Mouse (Mus musculus) cerebellum, adult (tissue): ENCODE measurements around the gene Dyrk2.

ENCODE experiments used
- ATAC-seq: cut with Nextera tagmentation; 2 replicates; pipeline ENCODE4 v1.9.2; 2017; ENCODE audit warnings: mild to moderate bottlenecking, moderate library complexity, mixed read lengths; ENCODE audit not compliant: insufficient number of reproducible peaks, low FRiP score, low TSS enrichment

Gene Dyrk2

DNA sequence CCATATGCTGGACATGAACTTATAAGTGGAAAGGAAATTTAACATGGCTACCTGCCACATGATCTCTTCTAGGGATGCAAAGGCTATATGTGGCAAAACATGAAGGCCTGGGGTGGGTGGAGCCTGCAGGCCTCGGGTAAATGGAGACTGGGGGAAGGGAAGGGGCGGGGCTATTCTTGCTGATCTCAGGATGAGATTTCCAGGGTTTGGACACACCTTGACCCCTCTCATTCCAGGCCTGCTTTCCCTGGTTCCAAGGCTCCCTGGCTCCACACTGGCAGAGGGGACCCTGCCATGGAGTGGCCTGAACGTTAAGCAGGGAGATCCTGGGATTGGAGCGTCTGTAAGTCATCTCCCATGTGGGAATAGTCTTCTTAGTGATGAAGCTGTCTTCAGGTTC is 21.5 kb downstream of the Dyrk2 start:
- no peak for ATAC-seq

DNA sequence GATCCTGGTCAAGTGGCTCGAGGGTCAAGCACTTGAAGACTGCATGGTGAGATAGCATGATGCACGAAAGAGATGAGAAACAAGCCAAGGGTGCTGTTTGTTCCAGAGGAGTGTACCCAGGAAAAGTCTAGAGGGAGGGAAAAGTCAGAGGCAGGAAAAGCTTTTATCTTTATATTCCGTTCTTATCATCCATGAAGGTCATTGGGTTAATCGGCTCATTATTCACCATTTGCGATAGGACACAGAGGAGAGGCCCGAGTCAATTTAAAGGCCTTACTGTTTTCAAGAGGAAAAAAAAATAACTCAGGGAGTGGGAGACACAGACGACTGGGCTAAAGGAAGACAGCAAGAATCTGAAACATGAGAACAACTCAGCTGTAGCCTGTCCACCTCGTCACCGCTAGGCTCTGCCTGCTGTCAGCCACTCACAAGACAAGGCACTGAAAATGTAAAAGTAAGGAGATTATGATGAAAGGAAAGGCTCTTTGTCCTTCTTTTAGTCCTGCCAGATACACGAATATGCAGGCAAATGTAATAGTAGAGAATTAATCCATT is 22.9 kb downstream of the Dyrk2 start:
- ATAC-seq = no peak

GRCm38 (mm10) chr10:118840598-118840997 is 29.4 kb downstream of the Dyrk2 start:
- ATAC-seq = no peak

DNA sequence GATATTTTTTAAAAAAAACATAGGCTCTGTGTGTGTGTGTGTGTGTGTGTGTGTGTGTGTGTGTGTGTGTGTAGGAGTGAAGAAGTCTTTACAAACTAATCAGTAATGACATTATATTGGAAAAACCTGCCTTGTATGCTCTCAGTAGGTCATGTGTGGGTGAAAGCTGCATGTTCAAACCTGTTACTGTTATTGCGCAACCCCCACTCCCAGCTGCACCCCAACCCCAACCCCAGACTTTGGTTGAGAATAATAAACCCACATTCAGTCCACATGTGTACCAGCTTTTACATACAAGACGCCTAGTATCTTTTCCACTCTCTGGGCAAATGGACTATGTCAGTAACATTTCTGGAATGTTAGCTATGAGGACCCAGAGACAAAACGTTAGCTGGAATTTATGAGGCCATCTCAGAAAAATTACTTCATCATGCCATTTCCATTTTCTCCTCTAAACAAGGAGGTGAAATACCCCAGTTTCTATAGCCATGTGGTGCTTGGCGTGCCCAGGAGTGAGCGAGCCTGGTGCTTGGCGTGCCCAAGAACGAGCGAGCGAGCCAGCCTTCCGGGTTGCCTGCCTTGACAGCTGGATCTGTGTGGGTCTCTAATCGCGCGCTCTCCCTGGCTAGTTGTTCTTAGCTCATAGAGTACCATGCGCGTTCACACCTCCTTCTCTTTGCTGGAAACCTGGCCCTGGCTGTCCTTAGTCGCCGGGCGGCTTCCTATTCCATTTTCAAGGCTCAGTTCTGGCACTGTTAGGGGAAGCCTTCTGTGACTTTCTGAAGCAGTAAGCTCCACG is 30.5 kb downstream of the Dyrk2 start:
- no peak for ATAC-seq

GRCm38 (mm10) chr10:118837636-118838035 is 32.4 kb downstream of the Dyrk2 start:
- ATAC-seq = no peak

DNA sequence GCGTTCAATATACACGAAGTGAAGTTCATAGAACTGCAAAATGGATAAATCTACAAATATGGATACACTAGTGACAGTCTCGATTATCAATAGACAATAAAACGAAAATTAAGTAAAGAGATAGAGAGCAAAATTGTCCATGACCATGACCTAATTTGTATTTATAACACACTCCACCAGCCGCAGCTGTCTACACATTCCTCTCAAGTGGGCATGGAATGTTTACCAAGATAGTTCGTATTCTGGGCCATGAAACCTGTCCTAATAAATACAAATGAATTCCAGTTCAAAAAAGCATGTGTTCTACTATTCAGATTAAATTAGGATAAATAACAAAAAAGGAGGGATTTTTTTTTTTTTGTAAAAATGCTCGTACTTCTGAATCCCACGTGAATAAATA is 38.8 kb downstream of the Dyrk2 start:
- no peak for ATAC-seq

GRCm38 (mm10) chr10:118829641-118830040 is 40.4 kb downstream of the Dyrk2 start:
- ATAC-seq = no peak

DNA sequence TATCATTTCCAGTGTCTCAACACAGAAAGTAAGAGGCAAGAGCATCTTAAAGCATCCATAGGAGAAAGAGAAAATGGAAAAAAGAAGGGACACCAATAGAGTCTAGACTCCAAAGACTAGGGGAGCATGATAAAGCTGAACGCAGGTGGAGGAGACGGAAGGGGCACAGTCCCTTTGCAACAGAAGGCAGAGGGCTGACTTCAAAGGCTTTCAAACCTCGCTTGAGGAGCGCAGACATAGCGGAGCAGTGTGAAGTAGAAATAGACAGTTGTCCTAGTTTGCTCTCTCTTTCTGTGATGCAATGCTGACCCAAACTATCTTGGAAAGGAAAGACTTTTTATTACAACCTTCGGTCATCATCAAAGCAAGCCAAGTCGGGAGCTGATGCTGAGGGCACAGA is 42.9 kb downstream of the Dyrk2 start:
- ATAC-seq = no peak

DNA sequence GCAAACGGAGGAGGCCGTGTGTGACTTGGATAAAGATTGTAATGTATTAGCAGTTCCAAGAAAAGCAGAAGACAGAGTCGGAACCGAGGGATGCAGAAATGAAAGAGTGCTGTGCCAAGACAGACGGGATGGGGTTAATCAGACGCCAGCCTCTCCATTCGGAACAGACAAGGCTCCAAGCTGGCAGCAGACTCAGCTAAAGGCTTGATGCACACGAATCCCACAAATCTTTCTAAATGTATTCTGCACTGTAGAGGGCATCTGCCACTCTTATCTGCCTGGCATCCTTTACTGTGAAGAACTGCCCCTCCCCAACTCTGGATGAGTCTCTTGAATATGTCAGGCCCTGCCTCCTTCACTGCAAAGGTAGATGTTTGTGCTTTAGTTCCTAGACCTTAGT is 45.2 kb downstream of the Dyrk2 start:
- no peak for ATAC-seq

DNA sequence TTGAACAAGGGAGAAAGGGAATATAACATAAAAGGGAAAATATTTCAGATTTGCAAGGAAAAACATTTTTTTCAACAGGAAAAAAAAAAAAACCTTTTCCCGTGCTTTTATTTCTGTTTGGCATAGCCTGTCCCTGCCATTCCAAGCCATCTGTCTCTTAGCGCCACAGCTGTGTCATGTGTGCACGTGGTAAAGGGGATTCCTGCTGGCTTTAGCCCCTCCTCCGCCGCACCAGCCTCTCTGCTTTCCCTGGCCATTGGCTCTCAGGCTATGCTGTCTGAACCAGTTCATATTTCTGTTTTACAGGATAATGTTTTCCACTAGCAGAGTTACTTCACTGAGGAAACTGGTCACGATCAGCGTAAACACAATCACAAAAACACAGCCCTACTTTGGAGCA is 49.1 kb downstream of the Dyrk2 start:
- ATAC-seq = no peak

GRCm38 (mm10) chr10:118819846-118820245 is 50.2 kb downstream of the Dyrk2 start:
- ATAC-seq = no peak

DNA sequence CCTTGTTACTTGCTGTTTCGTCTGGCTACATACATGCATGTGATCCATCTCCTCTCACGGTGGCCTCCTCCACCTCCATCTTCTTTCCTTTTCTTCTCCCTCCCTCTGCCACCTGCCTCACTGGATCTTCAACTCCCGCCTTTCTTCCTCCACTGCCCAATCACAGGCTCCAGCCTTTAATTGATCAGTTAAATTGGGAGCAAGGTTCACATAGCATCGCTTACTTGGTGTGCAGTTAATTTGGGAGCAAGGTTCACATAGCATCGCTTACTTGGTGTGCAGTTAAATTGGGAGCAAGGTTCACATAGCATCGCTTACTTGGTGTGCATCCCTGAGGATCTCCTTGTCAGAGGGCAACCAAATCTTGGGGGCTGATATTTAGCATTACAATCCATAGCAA is 52.9 kb downstream of the Dyrk2 start:
- ATAC-seq = no peak

DNA sequence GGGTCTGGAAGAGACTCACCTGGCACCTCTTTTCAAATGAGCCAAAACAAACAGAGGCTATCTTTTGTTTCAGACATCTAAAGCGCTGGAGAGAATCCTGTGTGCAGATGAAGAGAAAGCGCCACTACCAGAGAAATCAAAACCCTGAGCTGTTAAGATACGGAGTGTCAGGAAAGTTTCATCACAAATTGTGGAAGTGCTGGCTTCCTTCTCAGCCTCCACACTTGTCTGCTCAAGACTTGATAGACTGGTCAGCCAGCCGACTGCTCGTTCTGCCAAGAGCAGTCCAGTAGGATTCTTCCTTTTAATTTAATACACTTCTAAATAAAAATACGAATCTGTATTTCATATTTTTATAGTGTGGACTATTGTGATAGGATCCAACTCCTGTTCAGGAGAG is 58.1 kb downstream of the Dyrk2 start:
- ATAC-seq = no peak

DNA sequence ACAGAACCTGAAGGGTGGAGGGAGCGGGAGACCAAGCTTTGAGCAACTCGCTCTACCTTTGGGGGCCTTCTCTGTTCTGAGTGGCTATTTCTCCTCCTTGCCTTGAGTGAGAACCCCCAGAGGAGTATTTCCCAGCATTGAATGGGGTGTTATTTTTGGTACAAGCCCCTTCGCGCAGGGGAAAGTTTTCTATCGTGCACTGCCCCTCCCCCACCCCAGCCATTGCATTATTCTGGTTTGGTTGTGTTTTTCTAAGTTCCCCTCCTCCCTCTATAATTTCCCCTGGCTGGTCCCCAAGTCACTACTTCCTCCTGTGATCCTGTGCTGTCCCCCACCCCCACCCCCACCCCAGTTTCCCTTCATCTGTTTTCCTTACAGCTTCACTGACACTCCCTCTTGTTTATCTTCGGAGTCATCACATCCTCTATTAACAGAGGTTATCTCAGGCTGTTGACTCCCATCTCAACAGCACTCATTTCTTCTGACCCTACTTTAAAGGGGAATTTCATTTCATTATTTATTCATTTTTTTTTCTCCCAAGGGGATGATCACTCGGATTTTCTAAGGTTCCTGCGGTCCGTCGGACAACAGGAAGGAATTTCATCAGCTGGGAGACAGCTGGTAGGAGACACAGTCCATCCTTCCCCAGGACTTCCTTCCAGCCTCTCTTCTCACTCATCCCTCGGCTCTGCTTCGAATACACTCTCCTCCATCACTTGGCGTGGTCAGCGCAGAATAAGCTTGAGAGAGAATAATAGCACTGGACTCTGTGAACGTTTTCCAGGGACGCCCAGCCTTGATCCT is 58.9 kb downstream of the Dyrk2 start:
- ATAC-seq = no peak
